Mouse (Mus musculus) lung, adult 10 weeks (tissue): ENCODE data around the gene Cxcl5. TPM values are rescaled to one million over a fixed set of nuclear protein-coding genes. Genes with fewer than 3 reads are reported as not detected.

Experiments
- polyA plus RNA-seq: library from polyadenylated mRNA; stranded (reverse); fragments of 350-450 nt; fragmentation: Illumina TruSeq; extraction: RNeasy Lipid Tissue Mini Kit (QIAGEN cat#74804); gene quantifications from one replicate; pipeline ENCODE4 v1.2.3, GENCODE M21; 2014; ENCODE audit warnings: low read depth, low replicate concordance; ENCODE audit not compliant: insufficient read depth

The Cxcl5 gene
- polyA plus RNA-seq = 0.79 TPM

GRCm38 (mm10) chr5:90759077-90760065 is at the start of gene Cxcl5:
Gene Cxcl5, plus strand, starts transcription at chr5:90759360.

DNA sequence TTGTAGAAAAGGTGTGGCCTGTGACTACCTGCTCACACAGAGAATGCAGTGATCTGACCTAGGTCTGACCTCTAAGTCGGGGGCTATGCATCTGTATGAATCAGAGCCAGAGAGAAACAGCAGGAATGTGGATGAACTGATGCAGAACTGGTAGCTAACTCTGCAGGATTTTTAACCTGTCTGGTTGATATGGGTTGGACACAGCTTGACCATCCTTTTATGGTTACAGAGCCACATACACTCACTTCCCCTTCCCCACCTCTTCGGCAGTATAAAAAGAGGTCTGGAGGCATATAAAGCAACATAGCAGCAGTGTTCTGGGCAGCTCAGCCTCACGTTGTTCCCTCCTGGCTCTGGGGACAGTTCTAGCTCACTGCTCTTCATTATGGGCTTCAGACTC is 9.1 kb downstream of the Cxcl5 start, which contains the start of gene Ppbp:
Ppbp (plus strand) TSS at position 301 of the 400 bp plus-strand sequence.

GRCm38 (mm10) chr5:90771880-90772653 is 12.9 kb downstream of the Cxcl5 start, which contains the start of gene Pf4:
Gene Pf4, plus strand, starts transcription at chr5:90772435.

GRCm38 (mm10) chr5:90785659-90786588 is 26.8 kb downstream of the Cxcl5 start, which contains the start of gene Cxcl3:
Gene Cxcl3, plus strand, starts transcription at chr5:90786103.

DNA sequence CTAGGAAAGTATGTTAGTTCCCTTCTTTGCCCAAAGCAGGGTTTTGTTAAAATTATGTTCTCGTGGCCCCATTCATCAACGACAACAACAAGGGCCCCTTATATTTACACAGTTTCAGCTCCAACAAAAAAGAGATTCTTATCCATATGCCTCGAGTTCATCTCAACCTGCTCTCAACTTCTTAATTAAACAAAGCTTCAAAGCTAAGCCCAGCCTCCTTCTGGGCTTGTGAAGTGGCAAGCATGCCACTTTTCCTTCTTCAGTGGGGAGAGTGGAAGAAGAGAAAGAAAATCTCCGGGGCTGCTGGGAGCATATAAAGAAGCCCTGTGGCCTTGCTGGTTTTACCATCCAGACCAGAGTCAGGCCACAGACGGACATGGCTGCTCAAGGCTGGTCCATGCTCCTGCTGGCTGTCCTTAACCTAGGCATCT is 35.0 kb downstream of the Cxcl5 start, which contains the start of gene Cxcl15:
Cxcl15 (plus strand) TSS at position 340 of the 431 bp plus-strand sequence.

Other genes with a start within 250 kb of the Cxcl5 start
- gene Afm, start 240.4 kb upstream of the Cxcl5 start, polyA plus RNA-seq = 0.40 TPM
- gene 5830473C10Rik, start 198.3 kb upstream of the Cxcl5 start, polyA plus RNA-seq = not detected
- gene Rassf6, start 118.7 kb upstream of the Cxcl5 start, polyA plus RNA-seq = 4.5 TPM
- gene Ppbp, start 9.2 kb downstream of the Cxcl5 start, polyA plus RNA-seq = 9.2 TPM
- 58.8 TPM for gene Pf4, start 13.1 kb downstream of the Cxcl5 start, polyA plus RNA-seq
- gene Cxcl3, start 26.7 kb downstream of the Cxcl5 start, polyA plus RNA-seq = 0.73 TPM
- 1,243 TPM for gene Cxcl15, start 35.2 kb downstream of the Cxcl5 start, polyA plus RNA-seq
- 1.4 TPM for gene Cxcl1, start 131.9 kb downstream of the Cxcl5 start, polyA plus RNA-seq
- 0.90 TPM for gene Cxcl2, start 144.5 kb downstream of the Cxcl5 start, polyA plus RNA-seq
- 11.4 TPM for gene Mthfd2l, start 171.8 kb downstream of the Cxcl5 start, polyA plus RNA-seq